ENCODE assay signal across 8 mouse cellular contexts in genomic region chr7:44854356-44855031, GRCm38 (mm10). TPM values are rescaled to one million over a fixed set of nuclear protein-coding genes. Genes with fewer than 3 reads are reported as not detected.
DNase-seq lines count a peak whose midpoint lies in the region; ATAC-seq and TF ChIP-seq lines count a peak whose summit lies in the region.

No protein-coding gene starts in this region.

- peak overlapping the region; percentile 43 for H3K4me3 ChIP-seq in hindbrain, embryonic 12.5 days
- peak overlapping the region; percentile 66 for H3K4me3 ChIP-seq in left cerebral cortex, adult 2 months

- peak overlapping the region; percentile 71 for H3K9ac ChIP-seq in hindbrain, embryonic 12.5 days

- no peaks in the 10 kb centered on the region for H3K9me3 ChIP-seq in hindbrain, embryonic 12.5 days (replicated peaks)

- peaks cover 5% of the 10 kb centered on the region for H3K36me3 ChIP-seq in hindbrain, embryonic 12.5 days

- peak overlapping the region; percentile 92 for H3K27ac ChIP-seq in hindbrain, embryonic 12.5 days
- peak overlapping the region; percentile 76 for H3K27ac ChIP-seq in left cerebral cortex, adult 2 months

- peak; percentile 14 for ATAC-seq in hindbrain, embryonic 12.5 days (ENCODE audit: low FRiP score)
- peak; percentile 41 for ATAC-seq in megakaryocyte, adult 5-6 weeks (ENCODE audit: poor library complexity, severe bottlenecking)

- H3K27me3 ChIP-seq in hindbrain, embryonic 12.5 days = no peaks in the 10 kb centered on the region

- peaks cover 56% of the 10 kb centered on the region for H3K4me1 ChIP-seq in hindbrain, embryonic 12.5 days

- no peak for TF ChIP-seq CTCF in left cerebral cortex, adult 2 months (IDR thresholded peaks at IDR 0.05)

- intact Hi-C loops in left cerebral cortex, adult 2 months (cut with DNase I) = loop anchor here (10.0 kb wide), 1 partner anchor 270 kb away; the partner anchor contains the start of genes Rpl13a and Rps11

- peak overlapping the region; percentile 90 for H3K4me2 ChIP-seq in hindbrain, embryonic 12.5 days (replicated peaks)

- DNase-seq in R1 (ENCODE audit: low read depth, low spot score) = peak; percentile 90
- DNase-seq in cerebellum, adult 9-10 months = peak; percentile 82
- peak; percentile 70 for DNase-seq in forelimb bud, embryonic 11.5 days (ENCODE audit: low read depth, low spot score)
- peak; percentile 67 to 69 for DNase-seq in left cerebral cortex, adult 2 months (ENCODE audit: extremely low spot score in 1 of 2, low spot score in 2 of 2)
- DNase-seq in retina, postnatal 1 day = peak; percentile 83
- peak; percentile 85 for DNase-seq in thymus, postnatal 4 days

- 1% methylated on average over 45 of the region's 45 CpGs for WGBS in hindbrain, embryonic 12.5 days

RNA-seq across cellular contexts. Expression of gene Pnkp, which starts 2.4 kb away (rescaled TPM):
- polyA plus RNA-seq in hindbrain, embryonic 12.5 days (2016; fragmentation: Nextera tagmentation; extraction: Ambion mirVana) = 34.7 and 35.1 TPM in 2 replicates
- 10 to 100 TPM; 27.4 to 31.2 TPM for total RNA-seq in left cerebral cortex, adult 2 months (2021)
- 75.1 and 89.7 TPM in 2 replicates for total RNA-seq in megakaryocyte, adult 5-6 weeks (2015)
- total RNA-seq in megakaryocyte, adult 5-6 weeks (2017) = 109 and 129 TPM in 2 replicates

RNA-seq across cellular contexts. Expression of gene Tbc1d17, which starts 5.6 kb away (rescaled TPM):
- 103 and 110 TPM in 2 replicates for polyA plus RNA-seq in hindbrain, embryonic 12.5 days (2016; fragmentation: Nextera tagmentation; extraction: Ambion mirVana)
- 10 to 100 TPM; 64.4 to 67.5 TPM for total RNA-seq in left cerebral cortex, adult 2 months (2021)
- 12.5 and 17.6 TPM in 2 replicates for total RNA-seq in megakaryocyte, adult 5-6 weeks (2015)
- total RNA-seq in megakaryocyte, adult 5-6 weeks (2017) = 13.0 and 14.8 TPM in 2 replicates

RNA-seq across cellular contexts. Expression of gene Akt1s1, which starts 5.7 kb away (rescaled TPM):
- polyA plus RNA-seq in hindbrain, embryonic 12.5 days (2016; fragmentation: Nextera tagmentation; extraction: Ambion mirVana) = 99.3 and 101 TPM in 2 replicates
- total RNA-seq in left cerebral cortex, adult 2 months (2021) = 10 to 100 TPM; 69.7 to 77.0 TPM
- 4.7 and 6.5 TPM in 2 replicates for total RNA-seq in megakaryocyte, adult 5-6 weeks (2015)
- total RNA-seq in megakaryocyte, adult 5-6 weeks (2017) = 8.0 and 9.6 TPM in 2 replicates

RNA-seq across cellular contexts. Expression of gene Ptov1, which starts 15.1 kb away (rescaled TPM):
- polyA plus RNA-seq in hindbrain, embryonic 12.5 days (2016; fragmentation: Nextera tagmentation; extraction: Ambion mirVana) = 606 and 662 TPM in 2 replicates
- 100 to 1,000 TPM; 273 to 290 TPM for total RNA-seq in left cerebral cortex, adult 2 months (2021)
- total RNA-seq in megakaryocyte, adult 5-6 weeks (2015) = 21.3 and 29.0 TPM in 2 replicates
- total RNA-seq in megakaryocyte, adult 5-6 weeks (2017) = 5.9 and 8.7 TPM in 2 replicates

RNA-seq across cellular contexts. Expression of gene Med25, which starts 38.0 kb away (rescaled TPM):
- 153 and 155 TPM in 2 replicates for polyA plus RNA-seq in hindbrain, embryonic 12.5 days (2016; fragmentation: Nextera tagmentation; extraction: Ambion mirVana)
- 10 to 100 TPM; 96.1 to 98.5 TPM for total RNA-seq in left cerebral cortex, adult 2 months (2021)
- total RNA-seq in megakaryocyte, adult 5-6 weeks (2015) = 19.4 and 23.7 TPM in 2 replicates
- total RNA-seq in megakaryocyte, adult 5-6 weeks (2017) = 8.6 and 9.0 TPM in 2 replicates

Comparison
In these comparisons a context has a peak if more than half of its experiments do, and no peak if none do; other contexts are left out.
1. Peak in every context shown above with its lines: DNase-seq, ATAC-seq, H3K4me3 ChIP-seq and H3K27ac ChIP-seq.
2. RNA of gene Akt1s1, which starts 5.7 kb away (total RNA-seq): 69.7 to 77.0 TPM in left cerebral cortex, adult 2 months; 4.7 to 9.6 TPM in megakaryocyte, adult 5-6 weeks; every median in the first group is over 4 times any median in the second.